Mouse (Mus musculus): ENCODE measurements at regions not wholly inside any gene's neighbourhood (a gene's known extent, or its start where the extent isn't known, plus 50 kb on each side); places are given as distances from the start of the nearest gene placed in this dataset.

DNA sequence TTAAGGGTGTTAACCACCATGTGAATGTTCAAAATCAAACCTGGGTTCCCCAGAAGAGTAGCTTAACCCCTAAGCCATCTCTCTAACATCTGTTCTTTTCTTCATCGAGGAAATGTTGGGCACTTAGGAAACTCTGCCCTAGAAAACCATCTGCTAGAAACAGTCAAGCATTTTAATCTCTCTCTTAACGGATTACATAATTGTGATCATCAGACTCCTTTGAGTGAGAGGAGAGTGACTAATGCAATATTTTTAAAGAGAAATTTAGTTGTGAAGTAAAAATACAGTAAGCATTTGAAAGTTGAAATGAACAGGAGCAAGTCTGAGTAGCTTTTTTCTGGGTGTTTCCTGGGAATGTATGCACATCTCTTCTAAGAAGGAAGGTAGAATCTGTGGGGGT lies 379.4 kb downstream of the Zfp619 start:
- Histone ChIP-seq H3K4me2 (no peak overlapping the region), H3K27ac (no peak overlapping the region), H3K36me3 (no peaks in the 10 kb centered on the region), H3K4me3 (no peak overlapping the region), H3K27me3 (no peaks in the 10 kb centered on the region), H3K4me1 (no peaks in the 10 kb centered on the region), H3K9ac (no peak overlapping the region), H3K9me3 (no peaks in the 10 kb centered on the region)
- no peak for ATAC-seq (ENCODE audit: insufficient number of reproducible peaks, insufficient read depth, low FRiP score, low TSS enrichment, low read depth)
- 73% methylated on average over 2 of the region's 2 CpGs for WGBS

DNA sequence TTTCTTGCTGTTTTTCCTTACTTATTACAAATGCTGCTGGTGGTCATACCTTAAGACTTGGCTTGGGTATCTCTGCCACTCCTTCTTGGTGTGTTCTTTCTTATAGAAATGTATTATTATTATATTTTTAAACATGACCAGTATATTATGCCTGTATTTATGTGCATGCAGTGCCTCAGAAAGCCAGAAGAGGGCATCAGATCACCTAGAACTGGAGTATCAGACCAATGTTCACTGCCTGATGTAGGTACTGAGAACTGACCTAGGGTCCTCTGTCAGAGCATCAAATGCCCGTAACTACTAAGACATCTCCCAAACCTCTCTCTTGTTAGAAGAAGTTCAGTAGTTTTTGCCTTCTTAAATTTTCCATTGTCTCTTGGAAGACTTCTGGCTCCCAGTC lies 380.7 kb downstream of the Zfp619 start:
- Histone ChIP-seq H3K9ac (no peak overlapping the region), H3K4me3 (no peak overlapping the region), H3K27ac (no peak overlapping the region), H3K4me1 (no peaks in the 10 kb centered on the region), H3K36me3 (no peaks in the 10 kb centered on the region), H3K9me3 (no peaks in the 10 kb centered on the region), H3K4me2 (no peak overlapping the region), H3K27me3 (no peaks in the 10 kb centered on the region)
- no peak for ATAC-seq (ENCODE audit: insufficient number of reproducible peaks, insufficient read depth, low FRiP score, low TSS enrichment, low read depth)
- 88% methylated on average over 1 of the region's 1 CpGs for WGBS

DNA sequence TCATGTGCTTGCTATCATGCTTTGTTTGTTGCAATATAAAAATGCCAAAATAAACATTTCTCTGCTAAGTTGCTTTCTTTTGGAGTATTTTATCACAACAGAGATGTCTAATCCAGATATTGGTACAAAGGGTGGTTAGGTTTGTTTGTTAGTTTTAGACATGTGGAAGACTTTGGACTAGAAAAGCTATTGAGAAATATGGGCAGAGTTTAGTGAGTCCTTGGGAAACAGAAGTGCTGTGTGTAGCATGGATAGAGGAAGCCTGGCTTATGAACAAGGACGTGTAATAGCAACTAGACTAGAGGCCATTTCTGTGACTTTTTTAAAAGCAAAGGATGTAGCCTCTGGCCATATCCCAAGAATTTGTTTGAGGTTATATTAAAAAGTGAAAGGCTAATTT lies 416.4 kb downstream of the Zfp619 start:
- H3K9me3 ChIP-seq = no peaks in the 10 kb centered on the region
- H3K27ac ChIP-seq = no peak overlapping the region
- no peak for ATAC-seq (ENCODE audit: insufficient number of reproducible peaks, insufficient read depth, low FRiP score, low TSS enrichment, low read depth)
- no peak overlapping the region for H3K9ac ChIP-seq
- no peak overlapping the region for H3K4me3 ChIP-seq
- H3K36me3 ChIP-seq = no peaks in the 10 kb centered on the region
- 67% methylated on average over 1 of the region's 1 CpGs for WGBS
- H3K4me1 ChIP-seq = no peaks in the 10 kb centered on the region
- no peak overlapping the region for H3K4me2 ChIP-seq
- H3K27me3 ChIP-seq = no peaks in the 10 kb centered on the region

DNA sequence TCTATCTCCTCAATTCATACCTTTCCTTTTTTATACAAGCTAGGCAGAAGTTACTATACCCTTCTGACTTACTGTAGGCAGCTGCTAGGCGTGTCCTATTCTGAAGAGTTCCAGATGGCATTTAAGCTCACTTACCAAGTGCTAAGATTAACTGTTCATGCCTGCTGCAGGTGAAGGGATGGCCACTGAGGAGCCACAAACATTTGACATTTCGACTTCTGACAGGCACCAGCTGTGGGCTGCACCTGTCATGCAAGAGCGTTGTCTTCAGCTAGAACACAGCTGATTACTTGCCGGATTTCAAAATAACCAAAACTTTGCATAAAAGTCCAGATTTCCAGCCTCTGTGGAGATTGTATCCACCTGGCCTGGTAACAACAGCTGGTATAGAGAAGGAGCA lies 419.7 kb downstream of the Zfp619 start:
- H3K9me3 ChIP-seq = no peaks in the 10 kb centered on the region
- H3K27me3 ChIP-seq = no peaks in the 10 kb centered on the region
- no peak overlapping the region for H3K27ac ChIP-seq
- H3K4me1 ChIP-seq = 0 out of 2 replicates have a peak, but pooled peaks cover 1% of the 10 kb centered on the region
- WGBS = 77% methylated on average over 4 of the region's 4 CpGs
- H3K36me3 ChIP-seq = no peaks in the 10 kb centered on the region
- H3K4me2 ChIP-seq = no peak overlapping the region
- no peak overlapping the region for H3K4me3 ChIP-seq
- no peak for ATAC-seq (ENCODE audit: insufficient number of reproducible peaks, insufficient read depth, low FRiP score, low TSS enrichment, low read depth)
- no peak overlapping the region for H3K9ac ChIP-seq

DNA sequence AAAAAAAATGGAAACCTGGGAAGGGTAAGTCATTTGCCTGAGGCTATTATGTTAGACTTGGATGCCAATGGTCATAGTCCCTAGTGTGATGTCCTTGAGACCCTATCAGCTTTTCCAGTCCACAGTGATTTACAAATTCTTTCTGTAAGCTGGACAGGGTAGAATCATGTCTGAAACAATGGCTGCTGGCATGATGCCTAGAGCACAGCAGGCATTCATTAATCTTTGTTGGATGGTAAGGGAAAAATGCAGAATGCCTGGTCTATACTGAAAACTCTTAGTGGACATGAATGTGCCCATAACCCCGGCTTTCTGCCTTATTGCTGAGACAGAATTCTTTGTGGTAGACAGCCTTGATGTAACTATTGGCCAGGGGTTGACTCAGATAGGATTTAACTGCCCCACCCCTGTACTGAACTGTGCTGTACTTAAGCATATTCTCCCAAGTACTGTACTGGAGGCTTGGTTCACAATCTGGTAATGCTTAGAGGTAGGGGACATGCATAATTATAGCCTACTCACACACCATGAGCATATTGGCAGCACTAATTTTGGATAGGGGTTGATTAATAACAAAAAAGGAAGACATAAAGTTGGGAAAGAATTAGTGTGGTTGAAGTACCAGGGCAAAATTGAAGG lies 424.8 kb downstream of the Zfp619 start:
- Histone ChIP-seq H3K27ac (no peak overlapping the region), H3K36me3 (no peaks in the 10 kb centered on the region), H3K9ac (no peak overlapping the region), H3K27me3 (no peaks in the 10 kb centered on the region), H3K4me3 (no peak overlapping the region), H3K4me1 (0 out of 2 replicates have a peak, but pooled peaks cover 5% of the 10 kb centered on the region), H3K9me3 (no peaks in the 10 kb centered on the region), H3K4me2 (no peak overlapping the region)
- 47% methylated on average over 1 of the region's 1 CpGs for WGBS
- ATAC-seq (ENCODE audit: insufficient number of reproducible peaks, insufficient read depth, low FRiP score, low TSS enrichment, low read depth) = no peak

DNA sequence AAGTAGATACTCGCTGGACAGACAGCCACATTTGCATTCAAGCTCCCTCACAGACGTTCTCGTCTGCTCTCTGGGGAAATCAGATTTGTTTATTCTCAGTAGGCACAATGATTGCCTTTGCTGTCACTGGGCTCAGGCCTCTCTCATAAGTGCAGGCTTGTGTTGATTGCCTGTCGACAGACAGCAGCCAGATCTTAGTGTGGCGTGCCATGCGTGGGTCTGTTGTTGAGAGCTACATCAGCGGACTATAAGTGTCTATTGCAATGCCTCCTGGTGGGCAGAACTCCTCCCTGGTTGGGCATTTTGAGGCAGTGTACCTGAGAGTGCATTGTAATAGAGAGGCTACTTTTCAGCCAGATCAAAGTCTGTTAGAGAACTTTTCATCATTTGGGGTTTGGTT lies 436.5 kb downstream of the Zfp619 start:
- H3K4me1 ChIP-seq = no peaks in the 10 kb centered on the region
- H3K36me3 ChIP-seq = no peaks in the 10 kb centered on the region
- ATAC-seq (ENCODE audit: insufficient number of reproducible peaks, insufficient read depth, low FRiP score, low TSS enrichment, low read depth) = no peak
- H3K27ac ChIP-seq = no peak overlapping the region
- no peaks in the 10 kb centered on the region for H3K9me3 ChIP-seq
- no peak overlapping the region for H3K4me2 ChIP-seq
- H3K4me3 ChIP-seq = no peak overlapping the region
- no peak overlapping the region for H3K9ac ChIP-seq
- no peaks in the 10 kb centered on the region for H3K27me3 ChIP-seq
- WGBS = 49% methylated on average over 7 of the region's 7 CpGs

DNA sequence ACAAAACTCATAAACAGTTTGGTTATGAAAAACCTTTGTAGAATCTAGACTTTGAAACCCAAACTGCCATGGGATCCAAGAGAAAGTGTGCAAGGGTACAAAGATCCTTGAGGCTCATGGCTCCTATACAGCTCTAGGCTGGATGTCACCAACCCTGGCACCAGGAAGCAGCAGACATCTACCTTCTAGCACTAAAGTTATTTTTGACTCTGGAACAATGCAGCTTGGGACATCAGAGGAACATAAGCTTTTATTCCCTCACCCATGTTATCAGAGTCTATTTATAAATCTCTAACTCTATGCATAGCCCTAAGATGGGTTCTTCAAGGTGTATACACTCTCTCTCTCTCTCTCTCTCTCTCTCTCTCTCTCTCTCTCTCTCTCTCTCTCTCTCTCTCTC lies 437.4 kb downstream of the Zfp619 start:
- no peaks in the 10 kb centered on the region for H3K9me3 ChIP-seq
- H3K4me2 ChIP-seq = no peak overlapping the region
- H3K4me3 ChIP-seq = no peak overlapping the region
- no peaks in the 10 kb centered on the region for H3K36me3 ChIP-seq
- no peaks in the 10 kb centered on the region for H3K4me1 ChIP-seq
- H3K9ac ChIP-seq = no peak overlapping the region
- no peak for ATAC-seq (ENCODE audit: insufficient number of reproducible peaks, insufficient read depth, low FRiP score, low TSS enrichment, low read depth)
- no peak overlapping the region for H3K27ac ChIP-seq
- no peaks in the 10 kb centered on the region for H3K27me3 ChIP-seq

DNA sequence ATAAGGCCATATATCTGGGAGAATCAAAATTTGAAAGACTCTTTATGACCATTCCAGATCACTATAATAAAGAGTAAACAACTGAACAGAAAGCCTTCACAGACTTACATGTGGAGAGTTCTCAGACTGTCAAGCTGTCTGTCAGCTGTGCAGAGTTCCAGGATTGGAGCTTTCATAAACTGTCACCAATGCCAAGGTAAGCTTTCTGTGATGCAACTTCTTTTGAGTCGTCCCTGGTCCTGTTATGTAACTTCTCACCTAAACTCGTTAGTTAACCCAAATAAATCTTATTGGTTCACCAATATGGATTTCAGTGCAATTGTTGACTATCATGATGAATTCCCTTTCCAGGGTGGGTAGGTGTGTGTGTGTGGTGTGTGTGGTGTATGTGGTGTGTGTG lies 460.6 kb downstream of the Zfp619 start:
- Histone ChIP-seq H3K27ac (no peak overlapping the region), H3K4me2 (no peak overlapping the region), H3K9me3 (no peaks in the 10 kb centered on the region), H3K4me3 (no peak overlapping the region), H3K9ac (no peak overlapping the region), H3K27me3 (no peaks in the 10 kb centered on the region), H3K36me3 (no peaks in the 10 kb centered on the region), H3K4me1 (no peaks in the 10 kb centered on the region)
- WGBS = 80% methylated on average over 2 of the region's 2 CpGs
- ATAC-seq (ENCODE audit: insufficient number of reproducible peaks, insufficient read depth, low FRiP score, low TSS enrichment, low read depth) = no peak

DNA sequence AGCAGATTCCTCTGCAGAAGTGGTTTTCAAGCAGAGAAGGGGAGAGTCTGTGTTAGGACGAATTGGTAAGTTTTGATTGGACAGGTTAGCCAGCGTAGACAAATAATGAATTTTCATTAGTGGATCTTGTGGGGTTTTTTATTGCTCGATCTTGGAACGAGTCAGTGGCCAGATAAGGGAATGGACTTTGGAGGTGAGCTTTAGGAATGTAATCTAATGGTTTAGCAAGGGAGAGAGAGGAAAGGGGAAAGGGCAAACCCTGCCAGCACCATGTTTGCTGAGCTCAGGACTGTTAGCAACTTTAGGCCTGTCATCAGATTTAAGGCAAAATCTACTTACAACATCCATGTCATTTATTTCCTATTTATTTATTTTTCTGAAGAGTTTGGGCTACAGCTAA lies 464.1 kb downstream of the Zfp619 start:
- ATAC-seq (ENCODE audit: insufficient number of reproducible peaks, insufficient read depth, low FRiP score, low TSS enrichment, low read depth) = no peak
- Histone ChIP-seq H3K9ac (no peak overlapping the region), H3K4me2 (no peak overlapping the region), H3K27me3 (no peaks in the 10 kb centered on the region), H3K36me3 (no peaks in the 10 kb centered on the region), H3K27ac (no peak overlapping the region), H3K9me3 (no peaks in the 10 kb centered on the region), H3K4me1 (no peaks in the 10 kb centered on the region), H3K4me3 (no peak overlapping the region)
- WGBS = 81% methylated on average over 4 of the region's 4 CpGs

Data from embryonic facial prominence, embryonic 13.5 days (tissue).